Mouse (Mus musculus) layer of hippocampus, adult 9-10 months (tissue): ENCODE results near the gene Zfp935.
A peak's percentile ranks its signal among the peaks of the same experiment; 100 is the strongest.
"Not testable (repeated sequence)": the region's sequence is repeated elsewhere in the genome, so short reads cannot be mapped to it uniquely, and the experiment has no call there.

Experiments
- DNase-seq: peaks from one replicate; pipeline ENCODE4 v3.0.0; 2022; ENCODE audit warnings: low spot score

Zfp935 gene

DNA sequence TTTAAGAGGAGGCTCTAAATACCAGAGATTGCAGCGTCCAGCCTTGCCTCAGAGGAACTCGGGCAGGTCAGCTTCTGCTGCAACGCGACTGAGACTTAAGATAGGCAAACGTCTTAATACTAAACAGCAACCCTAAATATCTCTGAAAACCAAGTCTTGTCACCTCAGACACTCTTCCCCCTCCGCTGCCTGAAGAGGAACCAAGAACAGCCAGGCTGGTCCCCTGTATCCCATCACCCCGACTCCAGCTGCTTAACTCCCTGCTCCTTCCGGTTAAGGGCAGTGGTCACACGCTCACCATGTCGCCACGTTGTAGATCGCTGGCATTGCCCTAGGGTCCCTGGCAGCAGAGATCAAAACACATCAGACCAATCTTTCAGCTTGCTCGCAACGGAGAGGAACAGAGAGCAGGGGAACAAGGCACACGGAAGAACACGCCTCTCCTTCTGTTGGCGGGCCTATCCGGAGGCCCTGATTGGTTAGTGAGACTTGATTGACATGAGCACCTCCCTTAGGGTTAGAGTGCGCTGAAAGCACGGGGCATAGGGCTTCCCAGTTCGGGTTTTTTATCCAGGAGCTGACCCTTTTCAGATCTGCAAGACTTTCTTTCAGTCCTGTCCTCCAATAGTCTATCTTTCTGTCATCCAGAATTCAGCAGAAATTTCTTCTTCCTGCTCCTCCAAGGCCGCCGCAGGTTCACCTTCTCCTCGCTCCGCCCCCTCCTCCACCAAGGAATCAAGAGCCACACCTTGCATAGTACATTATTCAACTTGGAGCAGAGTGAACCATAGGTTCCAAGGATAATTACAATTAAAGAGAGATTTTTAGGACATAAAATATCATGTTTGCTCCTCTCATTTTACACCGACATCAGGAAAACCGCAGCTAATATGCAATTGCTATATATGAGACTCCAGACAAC is at the start of gene Zfp935:
Gene Zfp935, minus strand, starts transcription at position 323 of the 922 bp plus-strand sequence.
- peak; percentile 68 for DNase-seq

DNA sequence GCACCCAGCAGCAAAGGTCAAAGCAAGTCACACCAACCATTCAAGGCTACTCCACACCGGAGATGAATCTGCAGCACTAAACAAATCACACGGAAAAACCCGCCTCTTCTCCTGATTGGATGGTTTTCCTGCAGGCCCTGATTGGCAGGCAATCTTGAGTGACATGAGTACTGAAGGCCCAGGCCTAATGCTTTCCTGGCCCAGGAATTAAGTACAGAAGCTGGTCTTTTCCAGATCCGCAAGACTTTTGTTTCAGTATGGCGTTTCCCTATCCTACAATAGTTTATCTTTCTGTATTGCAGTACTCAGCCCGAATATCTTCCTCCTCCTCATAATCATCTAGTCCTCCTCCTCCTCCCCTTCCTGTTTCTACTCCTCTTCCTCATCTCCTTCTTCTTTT is 12.8 kb upstream of the Zfp935 start, which contains the start of gene Zfp934:
Gene Zfp934, minus strand, starts transcription at position 101 of the 400 bp plus-strand sequence.
- DNase-seq, result not testable (repeated sequence)

- not testable (repeated sequence) for DNase-seq
Observed at GRCm38 (mm10) chr13:62561696-62562095, 3.4 kb upstream of the Zfp935 start.

GRCm38 (mm10) chr13:62530129-62530528 is 28.2 kb downstream of the Zfp935 start:
- DNase-seq, result not testable (repeated sequence)

DNA sequence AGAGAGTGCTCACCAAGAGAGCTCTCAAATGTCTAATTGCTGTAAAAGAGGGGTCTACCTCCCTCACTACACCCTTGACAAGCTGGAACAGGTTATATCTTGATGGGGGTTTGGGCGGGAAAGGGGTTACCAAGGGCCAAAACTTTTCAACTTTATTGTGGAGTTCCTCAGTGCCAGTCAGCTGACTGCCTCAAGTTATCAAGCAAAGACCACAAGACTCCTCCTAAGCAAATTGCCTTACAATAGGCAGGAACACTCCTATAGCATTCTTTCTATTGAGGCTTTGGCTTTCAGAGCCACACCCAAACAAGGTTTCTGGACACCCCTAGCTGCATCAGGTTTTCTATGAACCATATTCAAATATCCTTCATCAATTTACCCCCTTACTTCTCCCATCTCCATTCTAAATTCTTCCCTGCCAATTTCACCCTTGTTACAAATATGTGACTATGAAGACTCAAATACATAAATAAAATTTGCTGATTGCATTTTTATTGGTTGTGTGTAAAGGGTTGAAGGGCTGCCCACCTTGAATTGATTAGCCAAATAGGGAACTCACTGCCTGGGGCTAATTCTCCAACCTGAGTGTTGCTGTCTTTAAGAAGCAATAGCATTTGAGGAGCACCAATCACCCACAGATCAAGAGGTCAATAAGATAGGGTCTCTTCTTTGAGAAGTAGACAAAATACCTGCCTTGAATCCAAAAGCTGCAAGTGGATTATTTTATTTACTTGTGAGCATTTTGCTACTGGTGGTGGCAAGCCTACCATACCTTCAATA is 47.5 kb downstream of the Zfp935 start:
- not testable (repeated sequence) for DNase-seq

DNA sequence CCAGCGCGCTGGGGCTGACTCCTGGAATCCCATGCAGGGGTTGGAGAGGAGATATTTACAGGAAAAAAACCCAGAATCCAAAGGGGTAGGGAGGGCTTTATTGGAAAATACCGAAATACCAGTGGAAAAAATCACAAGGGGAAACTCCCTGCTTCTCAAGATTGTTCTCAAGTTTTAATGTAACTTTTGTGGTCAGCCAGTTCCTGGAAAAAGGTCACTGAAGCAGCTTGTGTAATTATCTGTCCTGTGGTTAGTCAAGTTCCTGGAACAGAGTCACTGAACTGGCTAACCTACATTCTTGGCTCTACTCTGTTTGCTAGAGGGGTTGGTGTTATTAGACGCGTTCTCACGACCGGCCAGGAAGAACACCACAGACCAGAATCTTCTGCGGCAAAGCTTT is 85.7 kb downstream of the Zfp935 start:
- DNase-seq, result not testable (repeated sequence)

- peak; percentile 7 for DNase-seq
Observed at GRCm38 (mm10) chr13:62469947-62470346, 88.4 kb downstream of the Zfp935 start.

DNA sequence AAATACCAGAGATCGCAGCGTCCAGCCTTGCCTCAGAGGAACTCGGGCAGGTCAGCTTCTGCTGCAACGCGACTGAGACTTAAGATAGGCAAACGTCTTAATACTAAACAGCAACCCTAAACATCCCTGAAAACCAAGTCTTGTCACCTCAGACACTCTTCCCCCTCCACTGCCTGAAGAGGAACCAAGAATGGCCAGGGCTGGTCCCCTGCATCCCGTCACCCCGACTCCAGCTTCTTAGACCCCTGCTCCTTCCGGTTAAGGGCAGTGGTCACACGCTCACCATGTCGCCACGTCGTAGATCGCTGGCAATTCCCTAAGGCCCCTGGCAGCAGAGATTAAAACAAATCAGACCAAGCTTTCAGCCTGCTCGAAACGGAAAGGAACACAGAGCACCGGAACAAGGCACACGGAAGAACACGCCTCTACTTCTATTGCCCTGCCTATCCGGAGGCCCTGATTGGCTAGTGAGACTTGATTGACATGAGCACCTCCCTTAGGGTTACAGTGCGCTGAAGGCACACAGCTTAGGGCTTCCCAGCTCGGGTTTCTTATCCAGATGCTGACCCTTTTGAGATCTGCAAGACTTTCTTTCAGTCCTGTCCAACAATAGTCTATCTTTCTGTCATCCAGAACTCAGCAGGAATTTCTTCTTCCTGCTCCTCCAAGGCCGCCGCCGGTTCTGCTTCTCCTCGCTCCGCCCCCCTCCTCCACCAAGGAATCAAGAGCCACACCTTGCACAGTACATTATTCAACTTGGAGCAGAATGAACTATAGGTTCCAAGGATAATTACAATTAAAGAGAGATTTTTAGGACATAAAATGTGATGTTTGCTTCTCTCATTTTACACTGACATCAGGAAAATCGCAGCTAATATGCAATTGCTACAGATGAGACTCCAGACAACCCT is 91.6 kb downstream of the Zfp935 start, which contains the start of gene Gm49359:
Gene Gm49359, minus strand, starts transcription at position 409 of the 911 bp plus-strand sequence.
- peak; percentile 89 for DNase-seq
